Mouse (Mus musculus) forebrain, embryonic 15.5 days (tissue): ENCODE data around the gene 2010005H15Rik. TPM values are rescaled to one million over a fixed set of nuclear protein-coding genes. Genes with fewer than 3 reads are reported as not detected.

Experiments
- polyA plus RNA-seq: library from polyadenylated mRNA; unstranded; fragments of >200 nt; fragmentation: Nextera tagmentation; extraction: Ambion mirVana; gene quantifications from 2 replicates; pipeline ENCODE4 v1.2.1, GENCODE M21; 2015

Gene 2010005H15Rik
- polyA plus RNA-seq, 1 experiment from 2014 or later = not detected

Other genes with a start within 250 kb of the 2010005H15Rik start
- 75.2 and 76.2 TPM in 2 replicates for gene Kpna1, start 242.7 kb upstream of the 2010005H15Rik start, polyA plus RNA-seq
- 14.1 and 16.1 TPM in 2 replicates for gene Wdr5b, start 180.3 kb upstream of the 2010005H15Rik start, polyA plus RNA-seq
- 169 and 188 TPM in 2 replicates for gene Fam162a, start 149.9 kb upstream of the 2010005H15Rik start, polyA plus RNA-seq
- gene Ccdc58, start 149.8 kb upstream of the 2010005H15Rik start, polyA plus RNA-seq = 34.7 and 35.4 TPM in 2 replicates
- gene Csta1, start 90.2 kb upstream of the 2010005H15Rik start, polyA plus RNA-seq = not detected in 2 replicates
- gene Stfa2l1, start 64.7 kb upstream of the 2010005H15Rik start, polyA plus RNA-seq = not detected in 2 replicates
- gene Gm5483, start 37.3 kb upstream of the 2010005H15Rik start, polyA plus RNA-seq = 0.50 and 0.54 TPM in 2 replicates
- not detected in 2 replicates for gene Gm5416, start 11.1 kb upstream of the 2010005H15Rik start, polyA plus RNA-seq
- gene Stfa1, start 55.5 kb downstream of the 2010005H15Rik start, polyA plus RNA-seq = 0.99 and 1.5 TPM in 2 replicates
- gene BC117090, start 112.9 kb downstream of the 2010005H15Rik start, polyA plus RNA-seq = not detected in 2 replicates
- gene BC100530, start 146.3 kb downstream of the 2010005H15Rik start, polyA plus RNA-seq = 0.50 and 1.1 TPM in 2 replicates
- not detected in 2 replicates for gene Stfa2, start 187.0 kb downstream of the 2010005H15Rik start, polyA plus RNA-seq
- gene Stfa3, start 233.9 kb downstream of the 2010005H15Rik start, polyA plus RNA-seq = 0.54 TPM in 1 of 2 replicates, not detected in the other